Mouse (Mus musculus): Measurements from ENCODE around the gene Cntn4.

DNA sequence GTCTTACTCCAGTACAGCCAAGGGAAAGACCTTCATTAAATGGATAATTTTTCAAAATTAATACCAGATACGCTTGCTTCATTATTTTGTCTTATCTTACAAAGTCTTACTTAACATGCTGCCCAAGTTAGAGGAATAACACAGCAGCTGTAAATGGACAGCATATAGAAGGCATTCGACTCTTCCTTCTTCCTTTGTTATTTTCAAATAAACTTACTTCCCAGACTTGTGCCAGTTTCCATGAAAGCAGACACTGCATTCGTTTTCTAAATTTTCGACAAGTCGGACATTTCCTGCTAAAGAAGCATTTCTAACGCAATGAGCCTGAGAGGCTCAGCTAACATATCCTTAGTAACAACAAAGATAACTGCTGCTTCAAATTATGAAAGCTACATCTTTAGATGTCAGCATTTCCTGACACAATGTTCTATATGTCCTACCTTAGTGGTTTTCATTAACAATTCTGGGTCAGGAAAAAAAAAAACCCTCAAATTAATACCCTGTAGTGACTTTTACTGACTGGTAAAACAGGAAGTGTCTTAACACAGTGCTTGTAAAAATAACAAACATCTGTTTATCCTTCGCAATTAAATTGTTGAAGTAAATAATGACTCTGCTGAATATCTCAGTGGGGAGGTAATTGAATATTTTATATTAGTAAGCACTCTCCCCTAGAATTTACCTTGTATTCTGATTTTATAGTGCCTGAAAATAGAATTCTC is 1068.4 kb downstream of the Cntn4 start:
- TF ChIP-seq CTCF (IDR thresholded peaks at IDR 0.05; ENCODE audit: borderline replicate concordance, insufficient read depth, low read depth, low read length) = no peak
- TF ChIP-seq POLR2A (IDR thresholded peaks at IDR 0.05; ENCODE audit: borderline replicate concordance, insufficient read depth, low read length) = no peak

Measured in cerebellum, adult 2 months (tissue).